Mouse (Mus musculus): ENCODE measurements around the gene Zfp451.

DNA sequence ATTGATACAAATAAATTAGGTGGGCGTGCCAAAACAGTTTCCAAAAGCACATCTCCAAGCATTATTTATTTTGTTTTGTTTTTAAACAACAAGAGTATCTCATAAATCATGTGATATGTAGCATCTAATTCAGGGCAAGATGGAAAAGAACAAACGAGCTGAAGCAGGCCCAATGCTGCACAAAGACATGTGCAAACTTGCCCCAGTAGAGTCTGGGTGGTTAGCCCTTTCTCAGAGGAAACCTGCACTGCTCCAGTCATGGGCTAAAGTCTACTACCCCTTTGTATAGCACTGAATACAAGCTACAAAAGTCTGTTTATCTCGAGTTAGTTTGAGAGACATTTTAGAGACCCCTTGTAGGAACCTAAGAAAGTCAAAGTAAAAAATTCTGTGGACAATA lies 14.8 kb downstream of the Zfp451 start:
- TF ChIP-seq CTCF (IDR thresholded peaks at IDR 0.05; ENCODE audit: insufficient read depth, low read depth, low read length) (no peak), POLR2A (IDR thresholded peaks at IDR 0.05; ENCODE audit: insufficient read depth, low read depth, low read length) (no peak)

All from olfactory bulb, adult 2 months (tissue).